Mouse (Mus musculus) hindbrain, embryonic 13.5 days (tissue): ENCODE data around the gene S100a11. TPM values are rescaled to one million over a fixed set of nuclear protein-coding genes. Genes with fewer than 3 reads are reported as not detected.

Experiments used
- ATAC-seq: fragments of 200-750 bp; cut with Nextera tagmentation; 2 replicates; pipeline ENCODE4 v1.8.0; 2017; ENCODE audit warnings: moderate TSS enrichment; ENCODE audit not compliant: low FRiP score
- H3K27ac ChIP-seq: fragments of 300-500 bp; sonication (generic); 2 replicates; pipeline ENCODE4 v1.5.1; 2015; ENCODE audit warnings: inconsistent platforms, mild to moderate bottlenecking, moderate library complexity
- H3K27me3 ChIP-seq: fragments of 300-500 bp; sonication (generic); 2 replicates; pipeline ENCODE4 v1.6.1; 2015; ENCODE audit warnings: mild to moderate bottlenecking, inconsistent platforms
- H3K36me3 ChIP-seq: fragments of 300-500 bp; sonication (generic); 2 replicates; pipeline ENCODE4 v1.6.1; 2015; ENCODE audit warnings: mild to moderate bottlenecking, inconsistent platforms
- H3K4me1 ChIP-seq: fragments of 300-500 bp; sonication (generic); replicated peaks from 2 replicates; pipeline ENCODE4 v1.6.1; 2015; ENCODE audit warnings: inconsistent platforms
- H3K4me2 ChIP-seq: fragments of 300-500 bp; sonication (generic); 2 replicates; pipeline ENCODE4 v1.6.1; 2015; ENCODE audit warnings: inconsistent platforms, mild to moderate bottlenecking, moderate library complexity
- H3K4me3 ChIP-seq: fragments of 300-500 bp; sonication (generic); 2 replicates; pipeline ENCODE4 v1.5.1; 2015; ENCODE audit warnings: mild to moderate bottlenecking, inconsistent platforms
- H3K9ac ChIP-seq: fragments of 300-500 bp; sonication (generic); 2 replicates; pipeline ENCODE4 v1.6.1; 2015; ENCODE audit warnings: mild to moderate bottlenecking, inconsistent platforms
- H3K9me3 ChIP-seq: fragments of 300-500 bp; sonication (generic); 2 replicates; pipeline ENCODE4 v1.6.1; 2016; ENCODE audit warnings: inconsistent platforms
- WGBS: fragments of 180-500 bp; shearing (Covaris S2); methylation state at CpG from one replicate; pipeline ENCODE4 v1.1.7; 2015; 5-methylcytosine and 5-hydroxymethylcytosine counted together
- polyA plus RNA-seq: library from polyadenylated mRNA; unstranded; fragments of >200 nt; fragmentation: Nextera tagmentation; extraction: Ambion mirVana; gene quantifications from 2 replicates; pipeline ENCODE4 v1.2.1, GENCODE M21; 2015

S100a11 gene
- polyA plus RNA-seq, 1 experiment from 2014 or later = 225 TPM

GRCm38 (mm10) chr3:93553765-93554378 is 33.6 kb downstream of the S100a11 start:
- WGBS = 61% methylated on average over 9 of the region's 9 CpGs
- Histone ChIP-seq H3K9ac (no peak overlapping the region), H3K27ac (0 out of 2 replicates have a peak overlapping the region, but pooled peaks have one; percentile 3), H3K27me3 (peaks cover 27% of the 10 kb centered on the region), H3K4me2 (peak overlapping the region; percentile 88), H3K4me3 (no peak overlapping the region), H3K4me1 (peaks cover 18% of the 10 kb centered on the region), H3K9me3 (no peaks in the 10 kb centered on the region), H3K36me3 (no peaks in the 10 kb centered on the region)
- ATAC-seq = no peak

- no peaks in the 10 kb centered on the region for H3K36me3 ChIP-seq
- peak overlapping the region; percentile 73; the same call in 1 of the 2 replicates for H3K9ac ChIP-seq
- H3K27ac ChIP-seq = 0 out of 2 replicates have a peak overlapping the region, but pooled peaks have one; percentile 3
- H3K4me3 ChIP-seq = peak overlapping the region; percentile 57
- ATAC-seq = peak; percentile 62
- peak overlapping the region; percentile 88 for H3K4me2 ChIP-seq
- H3K27me3 ChIP-seq = peaks cover 27% of the 10 kb centered on the region
- no peaks in the 10 kb centered on the region for H3K9me3 ChIP-seq
- peaks cover 18% of the 10 kb centered on the region for H3K4me1 ChIP-seq
- 24% methylated on average over 12 of the region's 13 CpGs for WGBS
Measured at GRCm38 (mm10) chr3:93554379-93554980, 34.2 kb downstream of the S100a11 start.

GRCm38 (mm10) chr3:93554981-93555877 is 34.9 kb downstream of the S100a11 start, which contains the start of gene S100a10:
Gene S100a10, plus strand, starts transcription at chr3:93555080.
- WGBS = 4% methylated on average over 33 of the region's 39 CpGs
- no peaks in the 10 kb centered on the region for H3K36me3 ChIP-seq
- peak; percentile 86 for ATAC-seq
- peaks cover 27% of the 10 kb centered on the region for H3K27me3 ChIP-seq
- no peaks in the 10 kb centered on the region for H3K9me3 ChIP-seq
- H3K4me3 ChIP-seq = peak within 1 kb of the TSS; percentile 57
- peak within 1 kb of the TSS; percentile 73 for H3K9ac ChIP-seq
- peak within 1 kb of the TSS; percentile 88 for H3K4me2 ChIP-seq
- peak within 1 kb of the TSS; percentile 66 for H3K27ac ChIP-seq
- peaks cover 18% of the 10 kb centered on the region for H3K4me1 ChIP-seq

GRCm38 (mm10) chr3:93555878-93556254 is 35.6 kb downstream of the S100a11 start:
- ATAC-seq = no peak
- Histone ChIP-seq H3K9me3 (no peaks in the 10 kb centered on the region), H3K27ac (peak overlapping the region; percentile 66), H3K4me1 (peaks cover 18% of the 10 kb centered on the region), H3K27me3 (peaks cover 27% of the 10 kb centered on the region), H3K4me3 (peak overlapping the region; percentile 57), H3K36me3 (no peaks in the 10 kb centered on the region), H3K4me2 (peak overlapping the region; percentile 88), H3K9ac (peak overlapping the region; percentile 73; the same call in 1 of the 2 replicates)
- 52% methylated on average over 2 of the region's 2 CpGs for WGBS

GRCm38 (mm10) chr3:93556599-93556998 is 36.3 kb downstream of the S100a11 start:
- peaks cover 18% of the 10 kb centered on the region for H3K4me1 ChIP-seq
- no peaks in the 10 kb centered on the region for H3K9me3 ChIP-seq
- no peaks in the 10 kb centered on the region for H3K36me3 ChIP-seq
- H3K4me3 ChIP-seq = peak overlapping the region; percentile 57
- WGBS = 71% methylated on average over 1 of the region's 1 CpGs
- peaks cover 27% of the 10 kb centered on the region for H3K27me3 ChIP-seq
- H3K9ac ChIP-seq = peak overlapping the region; percentile 3; the same call in 1 of the 2 replicates
- no peak for ATAC-seq
- H3K4me2 ChIP-seq = peak overlapping the region; percentile 88
- no peak overlapping the region for H3K27ac ChIP-seq

GRCm38 (mm10) chr3:93557471-93557870 is 37.2 kb downstream of the S100a11 start:
- no peak for ATAC-seq
- Histone ChIP-seq H3K4me1 (peaks cover 18% of the 10 kb centered on the region), H3K27ac (no peak overlapping the region), H3K36me3 (no peaks in the 10 kb centered on the region), H3K4me2 (peak overlapping the region; percentile 11; the same call in 1 of the 2 replicates), H3K27me3 (peaks cover 27% of the 10 kb centered on the region), H3K9ac (no peak overlapping the region), H3K4me3 (no peak overlapping the region), H3K9me3 (no peaks in the 10 kb centered on the region)
- 62% methylated on average over 4 of the region's 4 CpGs for WGBS

- Histone ChIP-seq H3K36me3 (0 out of 2 replicates have a peak, but pooled peaks cover 4% of the 10 kb centered on the region), H3K4me1 (peaks cover 9% of the 10 kb centered on the region), H3K9ac (no peak overlapping the region), H3K9me3 (no peaks in the 10 kb centered on the region), H3K4me3 (no peak overlapping the region), H3K27ac (no peak overlapping the region), H3K27me3 (peaks cover 10% of the 10 kb centered on the region; the same call in 1 of the 2 replicates), H3K4me2 (no peak overlapping the region)
- no peak for ATAC-seq
- WGBS = 95% methylated on average over 6 of the region's 6 CpGs
Measured at GRCm38 (mm10) chr3:93559961-93560360, 39.7 kb downstream of the S100a11 start.

- 94% methylated on average over 2 of the region's 2 CpGs for WGBS
- Histone ChIP-seq H3K27me3 (no peaks in the 10 kb centered on the region), H3K4me1 (no peaks in the 10 kb centered on the region), H3K9me3 (no peaks in the 10 kb centered on the region), H3K9ac (no peak overlapping the region), H3K4me2 (no peak overlapping the region), H3K27ac (no peak overlapping the region), H3K36me3 (0 out of 2 replicates have a peak, but pooled peaks cover 4% of the 10 kb centered on the region), H3K4me3 (no peak overlapping the region)
- ATAC-seq = no peak
Measured at GRCm38 (mm10) chr3:93562372-93562771, 42.1 kb downstream of the S100a11 start.

- Histone ChIP-seq H3K9ac (no peak overlapping the region), H3K36me3 (0 out of 2 replicates have a peak, but pooled peaks cover 4% of the 10 kb centered on the region), H3K4me1 (no peaks in the 10 kb centered on the region), H3K27me3 (no peaks in the 10 kb centered on the region), H3K27ac (no peak overlapping the region), H3K4me3 (no peak overlapping the region), H3K9me3 (no peaks in the 10 kb centered on the region), H3K4me2 (no peak overlapping the region)
- 97% methylated on average over 4 of the region's 4 CpGs for WGBS
- no peak for ATAC-seq
Measured at GRCm38 (mm10) chr3:93563216-93563615, 42.9 kb downstream of the S100a11 start.

- Histone ChIP-seq H3K4me1 (no peaks in the 10 kb centered on the region), H3K36me3 (0 out of 2 replicates have a peak, but pooled peaks cover 4% of the 10 kb centered on the region), H3K27me3 (no peaks in the 10 kb centered on the region), H3K9ac (no peak overlapping the region), H3K27ac (no peak overlapping the region), H3K4me2 (no peak overlapping the region), H3K4me3 (no peak overlapping the region), H3K9me3 (no peaks in the 10 kb centered on the region)
- 97% methylated on average over 3 of the region's 3 CpGs for WGBS
- ATAC-seq = no peak
Measured at GRCm38 (mm10) chr3:93566892-93567291, 46.6 kb downstream of the S100a11 start.

- no peak for ATAC-seq
Measured at GRCm38 (mm10) chr3:93567721-93568120, 47.4 kb downstream of the S100a11 start.

More at GRCm38 (mm10) chr3:93567721-93568120, 47.4 kb downstream of the S100a11 start:
- 93% methylated on average over 6 of the region's 6 CpGs for WGBS
- Histone ChIP-seq H3K27me3 (no peaks in the 10 kb centered on the region), H3K36me3 (0 out of 2 replicates have a peak, but pooled peaks cover 4% of the 10 kb centered on the region), H3K27ac (no peak overlapping the region), H3K9ac (no peak overlapping the region), H3K4me3 (no peak overlapping the region), H3K4me1 (no peaks in the 10 kb centered on the region), H3K9me3 (no peaks in the 10 kb centered on the region), H3K4me2 (no peak overlapping the region)
